Mouse (Mus musculus) hindbrain, embryonic 12.5 days (tissue): ENCODE results near the gene Ddit4. TPM values are rescaled to one million over a fixed set of nuclear protein-coding genes. Genes with fewer than 3 reads are reported as not detected.
"Not testable (repeated sequence)": the region's sequence is repeated elsewhere in the genome, so short reads cannot be mapped to it uniquely, and the experiment has no call there.

ENCODE experiments used
- ATAC-seq: fragments of 200-750 bp; cut with Nextera tagmentation; 2 replicates; pipeline ENCODE4 v1.8.0; 2017; ENCODE audit warnings: moderate TSS enrichment; ENCODE audit not compliant: low FRiP score
- H3K27ac ChIP-seq: fragments of 300-500 bp; sonication (generic); 2 replicates; pipeline ENCODE4 v1.5.1; 2016; ENCODE audit warnings: mild to moderate bottlenecking
- H3K27me3 ChIP-seq: fragments of 300-500 bp; sonication (generic); 2 replicates; pipeline ENCODE4 v1.6.1; 2016; ENCODE audit warnings: mild to moderate bottlenecking
- H3K36me3 ChIP-seq: fragments of 300-500 bp; sonication (generic); 2 replicates; pipeline ENCODE4 v1.6.1; 2016; ENCODE audit warnings: mild to moderate bottlenecking
- H3K4me1 ChIP-seq: fragments of 300-500 bp; sonication (generic); 2 replicates; pipeline ENCODE4 v1.6.1; 2016
- H3K4me2 ChIP-seq: fragments of 300-500 bp; sonication (generic); replicated peaks from 2 replicates; pipeline ENCODE4 v1.6.1; 2016; ENCODE audit warnings: mild to moderate bottlenecking
- H3K4me3 ChIP-seq: fragments of 300-500 bp; sonication (generic); 2 replicates; pipeline ENCODE4 v1.5.1; 2016; ENCODE audit warnings: mild to moderate bottlenecking
- H3K9ac ChIP-seq: fragments of 300-500 bp; sonication (generic); 2 replicates; pipeline ENCODE4 v1.6.1; 2016; ENCODE audit warnings: mild to moderate bottlenecking, moderate library complexity
- H3K9me3 ChIP-seq: fragments of 300-500 bp; sonication (generic); replicated peaks from 2 replicates; pipeline ENCODE4 v1.6.1; 2016; ENCODE audit warnings: mild to moderate bottlenecking
- WGBS: fragments of 180-500 bp; shearing (Covaris S2); methylation state at CpG from one replicate; pipeline ENCODE4 v1.1.7; 2016; 5-methylcytosine and 5-hydroxymethylcytosine counted together
- polyA plus RNA-seq: library from polyadenylated mRNA; unstranded; fragments of >200 nt; fragmentation: Nextera tagmentation; extraction: Ambion mirVana; gene quantifications from 2 replicates; pipeline ENCODE4 v1.2.1, GENCODE M21; 2016

The Ddit4 gene
- 78.1 and 78.6 TPM in 2 replicates for polyA plus RNA-seq

GRCm38 (mm10) chr10:59951211-59952151 lies at the start of gene Ddit4:
Gene Ddit4 (minus strand): TSS chr10:59951834.
- ATAC-seq: peak; percentile 97
- Histone ChIP-seq H3K27ac (peak within 1 kb of the TSS; percentile 92), H3K4me3 (peak within 1 kb of the TSS; percentile 88), H3K27me3 (no peaks in the 10 kb centered on the region), H3K4me1 (peaks cover 37% of the 10 kb centered on the region), H3K9me3 (no peaks in the 10 kb centered on the region), H3K4me2 (peak within 1 kb of the TSS; percentile 94), H3K9ac (peak within 1 kb of the TSS; percentile 96), H3K36me3 (peaks cover 7% of the 10 kb centered on the region; the same call in 1 of the 2 replicates)
- under 1% methylated on average over 76 of the region's 76 CpGs for WGBS

- H3K27me3 ChIP-seq: no peaks in the 10 kb centered on the region
- H3K4me2 ChIP-seq: no peak overlapping the region
- WGBS: 95% methylated on average over 3 of the region's 3 CpGs
- no peak for ATAC-seq
- H3K4me3 ChIP-seq: no peak overlapping the region
- peaks cover 15% of the 10 kb centered on the region for H3K4me1 ChIP-seq
- H3K9me3 ChIP-seq: no peaks in the 10 kb centered on the region
- no peak overlapping the region for H3K9ac ChIP-seq
- no peak overlapping the region for H3K27ac ChIP-seq
- H3K36me3 ChIP-seq: peaks cover 27% of the 10 kb centered on the region
Observed at GRCm38 (mm10) chr10:59999057-59999456, 47.4 kb upstream of the Ddit4 start.

- WGBS: 23% methylated on average over 7 of the region's 7 CpGs
Observed at GRCm38 (mm10) chr10:59997591-59997990, 46.0 kb upstream of the Ddit4 start.

GRCm38 (mm10) chr10:59995889-59996288 lies 44.3 kb upstream of the Ddit4 start:
- Histone ChIP-seq H3K4me1 (0 out of 2 replicates have a peak, but pooled peaks cover under 1% of the 10 kb centered on the region), H3K9ac (no peak overlapping the region), H3K27me3 (no peaks in the 10 kb centered on the region), H3K4me2 (no peak overlapping the region), H3K4me3 (no peak overlapping the region), H3K9me3 (no peaks in the 10 kb centered on the region), H3K36me3 (peaks cover 44% of the 10 kb centered on the region), H3K27ac (no peak overlapping the region)
- WGBS: 94% methylated on average over 6 of the region's 6 CpGs
- no peak for ATAC-seq

More at GRCm38 (mm10) chr10:59997591-59997990, 46.0 kb upstream of the Ddit4 start:
- H3K27me3 ChIP-seq: no peaks in the 10 kb centered on the region
- H3K4me3 ChIP-seq: no peak overlapping the region
- H3K36me3 ChIP-seq: peaks cover 34% of the 10 kb centered on the region
- H3K27ac ChIP-seq: no peak overlapping the region
- H3K4me2 ChIP-seq: no peak overlapping the region
- no peak for ATAC-seq
- H3K9ac ChIP-seq: no peak overlapping the region
- peaks cover 12% of the 10 kb centered on the region for H3K4me1 ChIP-seq
- H3K9me3 ChIP-seq: no peaks in the 10 kb centered on the region

- H3K27me3 ChIP-seq, H3K4me3 ChIP-seq, H3K9me3 ChIP-seq, H3K4me1 ChIP-seq, ATAC-seq, H3K27ac ChIP-seq, H3K4me2 ChIP-seq, H3K9ac ChIP-seq: not testable (repeated sequence)
- peaks cover 60% of the 10 kb centered on the region for H3K36me3 ChIP-seq
- 94% methylated on average over 2 of the region's 3 CpGs for WGBS
Observed at GRCm38 (mm10) chr10:59993813-59994212, 42.2 kb upstream of the Ddit4 start.

GRCm38 (mm10) chr10:59992024-59992423 lies 40.4 kb upstream of the Ddit4 start:
- Histone ChIP-seq H3K9me3 (no peaks in the 10 kb centered on the region), H3K4me3 (no peak overlapping the region), H3K27me3 (no peaks in the 10 kb centered on the region), H3K9ac (no peak overlapping the region), H3K4me1 (no peaks in the 10 kb centered on the region), H3K36me3 (peaks cover 78% of the 10 kb centered on the region), H3K27ac (no peak overlapping the region), H3K4me2 (no peak overlapping the region)
- 87% methylated on average over 8 of the region's 8 CpGs for WGBS
- no peak for ATAC-seq

- Histone ChIP-seq H3K4me2 (no peak overlapping the region), H3K4me3 (no peak overlapping the region), H3K27ac (no peak overlapping the region), H3K36me3 (peaks cover 79% of the 10 kb centered on the region), H3K27me3 (no peaks in the 10 kb centered on the region), H3K9ac (no peak overlapping the region), H3K4me1 (no peaks in the 10 kb centered on the region), H3K9me3 (no peaks in the 10 kb centered on the region)
- 90% methylated on average over 9 of the region's 9 CpGs for WGBS
- ATAC-seq: no peak
Observed at GRCm38 (mm10) chr10:59991262-59991880, 39.7 kb upstream of the Ddit4 start.

GRCm38 (mm10) chr10:59990393-59990792 lies 38.8 kb upstream of the Ddit4 start:
- H3K4me2 ChIP-seq: no peak overlapping the region
- no peak overlapping the region for H3K9ac ChIP-seq
- peaks cover 79% of the 10 kb centered on the region for H3K36me3 ChIP-seq
- WGBS: 97% methylated on average over 9 of the region's 9 CpGs
- H3K4me3 ChIP-seq: no peak overlapping the region
- H3K9me3 ChIP-seq: no peaks in the 10 kb centered on the region
- no peaks in the 10 kb centered on the region for H3K27me3 ChIP-seq
- H3K4me1 ChIP-seq: no peaks in the 10 kb centered on the region
- no peak overlapping the region for H3K27ac ChIP-seq
- no peak for ATAC-seq

- H3K4me2 ChIP-seq: no peak overlapping the region
- H3K27me3 ChIP-seq: no peaks in the 10 kb centered on the region
- no peaks in the 10 kb centered on the region for H3K4me1 ChIP-seq
- WGBS: 87% methylated on average over 4 of the region's 4 CpGs
- no peak overlapping the region for H3K4me3 ChIP-seq
- no peak for ATAC-seq
- H3K9ac ChIP-seq: no peak overlapping the region
- no peaks in the 10 kb centered on the region for H3K9me3 ChIP-seq
- H3K36me3 ChIP-seq: peaks cover 65% of the 10 kb centered on the region
- H3K27ac ChIP-seq: no peak overlapping the region
Observed at GRCm38 (mm10) chr10:59988036-59988435, 36.4 kb upstream of the Ddit4 start.

- peaks cover 14% of the 10 kb centered on the region for H3K4me1 ChIP-seq
- ATAC-seq: no peak
- no peaks in the 10 kb centered on the region for H3K9me3 ChIP-seq
- H3K9ac ChIP-seq: no peak overlapping the region
- H3K27ac ChIP-seq: no peak overlapping the region
- no peak overlapping the region for H3K4me3 ChIP-seq
- H3K4me2 ChIP-seq: no peak overlapping the region
- WGBS: 95% methylated on average over 12 of the region's 12 CpGs
- H3K36me3 ChIP-seq: peaks cover 20% of the 10 kb centered on the region
- no peaks in the 10 kb centered on the region for H3K27me3 ChIP-seq
Observed at GRCm38 (mm10) chr10:59982379-59982873, 30.8 kb upstream of the Ddit4 start.

GRCm38 (mm10) chr10:59981792-59982191 lies 30.2 kb upstream of the Ddit4 start:
- no peaks in the 10 kb centered on the region for H3K9me3 ChIP-seq
- H3K36me3 ChIP-seq: peaks cover 15% of the 10 kb centered on the region
- WGBS: 93% methylated on average over 9 of the region's 9 CpGs
- no peak for ATAC-seq
- H3K27ac ChIP-seq: no peak overlapping the region
- H3K4me2 ChIP-seq: no peak overlapping the region
- H3K4me3 ChIP-seq: no peak overlapping the region
- no peaks in the 10 kb centered on the region for H3K27me3 ChIP-seq
- no peak overlapping the region for H3K9ac ChIP-seq
- H3K4me1 ChIP-seq: peaks cover 14% of the 10 kb centered on the region

GRCm38 (mm10) chr10:59981336-59981735 lies 29.7 kb upstream of the Ddit4 start:
- Histone ChIP-seq H3K27ac (no peak overlapping the region), H3K4me1 (peaks cover 14% of the 10 kb centered on the region), H3K36me3 (peaks cover 12% of the 10 kb centered on the region), H3K9me3 (no peaks in the 10 kb centered on the region), H3K27me3 (no peaks in the 10 kb centered on the region), H3K9ac (no peak overlapping the region; the same call in 1 of the 2 replicates), H3K4me3 (no peak overlapping the region), H3K4me2 (no peak overlapping the region)
- 72% methylated on average over 4 of the region's 4 CpGs for WGBS
- no peak for ATAC-seq
